Mouse (Mus musculus): ENCODE measurements at regions not wholly inside any gene's neighbourhood (a gene's known extent, or its start where the extent isn't known, plus 50 kb on each side); places are given as distances from the start of the nearest gene placed in this dataset.

DNA sequence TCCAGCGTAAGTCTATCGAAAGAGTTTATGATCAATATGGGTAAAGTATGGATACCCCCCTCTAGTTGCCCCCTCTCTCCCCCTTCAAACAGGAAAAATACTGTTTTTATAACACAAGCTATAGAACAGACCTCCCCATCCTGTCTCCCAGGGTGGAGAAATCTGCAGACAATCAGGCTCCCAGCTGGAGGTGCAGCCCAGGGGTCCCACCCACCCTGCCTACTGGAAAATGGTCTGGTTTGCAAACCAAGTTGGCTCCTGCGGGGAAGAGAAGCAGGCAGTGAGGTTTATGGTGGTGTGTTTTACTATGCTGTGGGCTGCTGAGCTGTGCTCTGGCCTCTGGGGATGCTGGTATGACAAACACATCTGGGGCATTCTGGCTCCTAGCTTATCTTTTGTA, 70.7 kb upstream of the Sfswap start:
- DNase-seq: no peak

DNA sequence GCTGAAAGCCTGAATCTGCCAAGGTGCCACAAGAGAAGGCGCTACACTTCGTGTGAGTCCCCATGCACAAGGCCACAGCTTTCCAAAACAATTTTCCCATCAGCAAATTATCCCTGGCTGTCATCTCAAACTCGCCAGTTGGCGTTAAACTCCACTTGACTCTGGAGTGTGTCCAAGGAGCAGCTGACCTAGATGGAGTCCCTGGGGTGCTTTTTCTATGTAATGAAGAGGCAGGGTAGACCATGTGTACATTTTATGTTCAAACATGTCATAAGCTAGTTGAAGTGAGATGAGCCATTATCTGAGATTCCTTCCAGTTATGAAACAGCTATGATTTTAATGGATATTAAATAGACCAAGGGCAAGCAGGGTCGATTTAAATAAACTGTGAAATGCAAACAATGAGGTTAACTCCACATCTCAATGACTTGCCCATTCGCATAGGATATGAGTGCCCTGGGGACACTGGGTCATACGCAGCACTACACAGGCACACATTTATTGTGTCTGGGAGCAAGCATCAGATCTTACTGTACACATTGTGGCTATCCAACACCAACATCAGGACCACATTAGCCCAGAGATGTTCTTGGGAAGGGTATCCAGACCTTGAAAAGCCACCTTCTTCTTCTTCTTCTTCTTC, 51.0 kb upstream of the Sfswap start:
- no peak for DNase-seq
